Mouse (Mus musculus) lung, postnatal 25 days (tissue): ENCODE measurements around the gene Slc9a3r1.
A peak's percentile ranks its signal among the peaks of the same experiment; 100 is the strongest.

Experiments used
- DNase-seq: peaks from one replicate; pipeline ENCODE4 v3.0.0; 2022; ENCODE audit warnings: low spot score

The Slc9a3r1 gene

DNA sequence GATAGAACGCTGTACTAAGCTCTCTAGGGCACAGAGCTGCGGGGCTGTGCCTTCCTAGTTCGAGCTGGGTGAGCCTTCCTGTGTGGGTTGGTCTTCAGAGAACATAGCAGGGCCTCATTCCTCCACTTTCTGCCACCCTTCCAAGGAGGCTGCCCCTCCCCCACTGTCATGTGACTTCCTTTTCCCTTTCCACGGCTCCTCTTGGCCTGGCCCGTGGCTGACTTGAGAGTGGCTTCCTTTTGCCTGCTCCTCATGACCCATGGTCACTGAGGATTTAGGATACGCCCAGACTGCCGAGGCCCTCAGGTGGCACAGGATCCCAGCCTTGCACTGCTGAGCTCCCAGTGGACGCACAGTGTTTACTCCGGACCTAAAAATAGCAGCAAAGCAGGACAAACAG, 29.0 kb downstream of the Slc9a3r1 start:
- peak; percentile 74 for DNase-seq

DNA sequence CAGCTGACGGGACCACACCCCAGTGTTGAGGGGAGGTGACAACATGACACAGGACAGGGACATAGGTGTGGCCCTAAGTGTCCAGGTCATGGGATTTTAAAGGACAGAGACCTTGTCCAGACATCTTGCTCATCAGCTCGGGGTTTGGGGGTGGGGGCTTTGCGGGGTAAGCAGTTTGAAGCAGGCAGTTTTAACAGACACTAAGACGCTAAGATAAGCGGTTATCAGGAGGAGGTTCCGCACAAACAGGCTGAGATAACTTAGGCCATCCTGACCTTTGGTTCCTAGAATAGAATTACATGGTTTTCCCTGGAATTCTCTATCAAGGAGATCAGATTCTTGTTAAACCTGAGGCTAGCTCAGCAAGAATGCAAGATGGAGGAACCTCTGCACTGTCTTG, 31.6 kb downstream of the Slc9a3r1 start:
- no peak for DNase-seq

DNA sequence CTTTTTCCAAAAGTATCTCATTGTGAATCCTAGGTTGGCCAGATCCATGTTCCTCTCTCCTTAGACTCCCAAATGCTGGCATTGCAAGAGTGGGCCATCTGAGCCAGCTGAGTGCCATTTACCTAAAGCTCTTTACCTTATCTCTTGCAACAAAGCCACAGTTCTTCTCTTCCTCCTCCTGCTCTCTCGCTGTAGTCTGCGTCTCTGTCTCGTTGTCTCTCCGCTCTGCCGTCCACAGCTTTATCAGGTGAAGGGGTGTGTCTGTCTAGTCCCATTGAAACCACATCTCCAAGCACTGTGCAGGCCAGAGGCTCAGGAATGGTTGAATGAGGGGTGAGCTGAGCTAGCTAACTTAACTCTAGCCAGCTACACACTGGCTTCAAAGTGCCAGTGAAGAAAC, 32.8 kb downstream of the Slc9a3r1 start:
- DNase-seq: no peak

DNA sequence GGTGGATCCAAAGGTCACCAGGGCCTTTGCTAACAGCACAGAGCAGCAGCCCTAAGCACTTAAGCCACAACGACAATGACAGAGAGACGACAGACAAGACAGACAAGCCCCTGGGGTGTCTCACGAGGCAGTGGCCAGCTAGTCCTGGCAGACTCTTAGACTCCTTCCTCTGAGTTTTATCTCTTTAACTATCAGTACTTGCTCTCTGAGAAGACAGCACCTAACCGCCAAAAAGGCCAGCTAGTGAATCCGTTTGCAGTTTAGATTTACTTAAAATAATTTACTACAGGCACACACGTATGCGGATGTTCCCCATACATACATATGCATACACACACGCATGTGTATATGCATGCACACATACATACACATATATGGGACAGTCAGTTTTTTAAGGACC, 34.4 kb downstream of the Slc9a3r1 start:
- no peak for DNase-seq

DNA sequence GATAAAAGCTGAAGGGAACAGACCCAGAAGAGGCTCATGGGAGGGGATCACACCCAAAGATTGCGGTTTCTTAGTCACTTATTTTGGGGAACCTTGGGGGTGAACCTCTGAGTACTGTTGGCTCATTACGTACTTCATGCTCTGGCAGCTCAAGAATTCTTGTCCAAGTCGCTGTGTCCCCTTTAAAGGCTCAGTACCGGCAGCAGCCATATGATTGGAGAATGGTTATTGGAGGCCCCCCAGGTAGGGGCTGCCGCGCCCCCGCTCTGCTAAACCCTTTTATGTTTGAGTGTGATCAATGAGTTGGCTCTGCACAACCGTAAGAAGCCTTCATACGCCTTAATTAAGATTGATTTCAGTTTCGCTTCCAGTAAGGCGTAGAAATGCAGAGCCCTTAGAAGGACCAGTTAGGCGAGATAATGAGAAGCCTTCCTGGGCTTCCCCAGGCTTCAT, 35.8 kb downstream of the Slc9a3r1 start:
- DNase-seq: no peak

DNA sequence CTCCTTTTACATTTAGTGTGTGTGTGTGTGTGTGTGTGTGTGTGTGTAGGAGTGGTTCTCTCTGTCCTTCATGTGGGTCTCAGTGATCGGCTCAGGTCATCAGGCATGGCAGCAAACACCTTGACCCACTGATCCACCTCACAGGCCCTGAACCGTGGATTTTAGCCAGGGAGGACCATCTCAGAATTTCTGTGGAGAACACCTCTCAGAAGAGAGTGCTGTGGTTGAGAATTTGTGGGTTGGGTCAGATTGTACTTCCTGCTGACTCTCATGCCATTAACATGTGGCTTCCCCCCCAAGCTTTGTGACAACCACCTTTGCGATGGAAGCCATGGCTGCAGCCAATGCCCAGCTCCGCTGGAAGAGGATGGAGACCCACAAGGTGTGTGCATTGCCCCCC, 37.4 kb downstream of the Slc9a3r1 start:
- DNase-seq: no peak

DNA sequence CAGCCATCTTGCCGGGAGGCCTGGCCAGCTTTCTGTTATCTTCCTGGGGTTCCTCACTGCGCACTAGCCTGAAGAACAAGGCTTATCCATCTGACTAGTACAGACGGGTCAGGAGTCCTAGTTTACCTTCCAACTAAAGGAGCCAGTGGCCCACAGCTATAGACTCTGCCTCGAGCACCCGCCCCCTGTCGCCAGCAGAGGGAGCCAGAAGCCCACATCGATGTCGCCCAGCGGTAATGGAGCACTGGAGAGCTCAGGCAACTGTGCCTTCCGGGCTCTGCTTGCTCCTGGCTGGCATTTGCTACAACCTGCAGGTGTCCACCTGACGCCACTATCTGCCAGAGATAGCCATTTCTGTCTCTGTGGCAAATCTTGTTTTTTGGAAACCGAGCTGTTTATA, 39.2 kb downstream of the Slc9a3r1 start:
- peak; percentile 80 for DNase-seq

DNA sequence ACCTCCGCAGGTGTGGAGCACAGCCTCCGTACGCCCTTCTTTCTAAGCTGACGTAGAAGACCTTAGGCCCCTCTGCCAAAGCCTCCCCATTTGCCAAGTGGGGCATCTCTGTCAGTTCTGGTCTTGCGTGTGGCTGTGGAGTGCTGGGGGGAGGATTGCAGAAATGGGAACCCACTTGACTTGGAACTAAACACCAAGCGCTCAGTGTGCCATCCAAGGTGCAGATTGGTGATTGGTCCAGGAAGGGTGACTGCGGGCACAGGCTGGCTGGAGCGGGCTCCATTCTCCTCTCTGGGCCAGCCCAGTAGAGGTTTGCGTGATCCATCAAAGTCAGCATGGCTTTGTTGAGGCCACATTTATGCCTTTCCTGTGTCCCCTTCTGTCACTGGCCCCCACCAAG, 39.6 kb downstream of the Slc9a3r1 start:
- DNase-seq: no peak

DNA sequence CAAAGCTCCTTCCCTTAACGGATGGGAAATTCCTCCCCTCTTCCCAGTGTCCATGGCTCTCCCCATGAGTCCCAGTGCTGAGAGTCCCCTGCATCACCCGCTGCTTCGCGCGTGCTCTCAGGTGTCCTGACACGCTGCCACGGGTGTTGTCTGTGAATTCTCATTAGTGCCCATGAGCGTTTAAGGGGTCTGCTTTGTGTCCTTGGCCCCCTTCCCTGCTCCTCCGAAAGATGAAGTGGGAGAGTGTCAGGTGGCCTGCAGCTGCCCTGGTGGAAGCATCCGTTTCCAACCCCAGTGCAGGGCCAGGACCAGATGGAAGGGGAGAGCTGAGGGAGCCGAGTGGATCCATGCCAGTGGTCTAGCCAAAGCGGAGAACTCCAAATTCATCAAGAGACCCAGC, 45.0 kb downstream of the Slc9a3r1 start:
- DNase-seq: no peak

DNA sequence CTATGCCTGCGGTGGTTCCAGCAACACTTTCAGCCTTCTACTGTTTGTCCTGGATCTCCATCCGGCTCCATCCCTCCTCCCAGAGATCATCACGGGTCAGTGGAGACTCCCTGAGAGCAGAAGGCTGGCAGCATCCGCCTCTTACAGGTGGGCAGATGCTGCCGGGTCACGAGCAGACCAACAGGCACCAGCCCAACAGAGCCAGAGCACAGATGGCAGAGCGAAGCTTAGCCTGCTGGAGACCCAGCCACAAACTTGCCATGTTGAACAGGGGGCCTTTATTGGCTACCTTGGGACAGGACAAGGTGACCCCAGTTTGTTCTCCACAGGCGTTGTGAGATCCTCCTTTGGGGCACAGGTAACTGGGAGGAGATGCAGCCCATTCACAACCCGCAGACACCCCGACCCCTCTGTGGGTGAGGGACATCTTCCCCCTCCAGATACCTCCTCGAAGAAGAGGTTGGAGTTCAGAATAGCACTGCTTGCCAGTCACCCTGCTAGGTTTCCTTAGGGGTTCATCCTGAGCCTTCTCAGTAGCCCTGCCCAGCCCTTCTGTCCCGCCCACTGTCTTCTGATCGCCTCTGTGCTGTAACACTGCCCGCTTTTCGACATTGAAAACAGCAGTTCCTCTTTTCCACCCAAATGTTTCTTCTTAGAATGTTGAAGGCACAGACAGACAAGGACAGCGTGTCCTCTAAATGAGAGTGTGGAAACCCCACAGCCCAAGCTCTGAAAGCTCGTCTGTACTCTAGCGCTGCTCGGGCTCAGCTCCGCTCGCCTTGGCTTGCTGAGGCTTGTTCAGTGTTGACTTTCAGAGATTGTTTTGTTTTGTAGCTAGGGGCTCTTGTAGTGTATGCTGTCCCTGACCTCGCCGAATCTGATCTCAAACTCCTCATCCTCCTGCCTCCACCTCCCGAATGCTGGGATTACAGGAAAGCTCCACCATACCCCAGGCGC, 45.9 kb downstream of the Slc9a3r1 start:
- DNase-seq: no peak

DNA sequence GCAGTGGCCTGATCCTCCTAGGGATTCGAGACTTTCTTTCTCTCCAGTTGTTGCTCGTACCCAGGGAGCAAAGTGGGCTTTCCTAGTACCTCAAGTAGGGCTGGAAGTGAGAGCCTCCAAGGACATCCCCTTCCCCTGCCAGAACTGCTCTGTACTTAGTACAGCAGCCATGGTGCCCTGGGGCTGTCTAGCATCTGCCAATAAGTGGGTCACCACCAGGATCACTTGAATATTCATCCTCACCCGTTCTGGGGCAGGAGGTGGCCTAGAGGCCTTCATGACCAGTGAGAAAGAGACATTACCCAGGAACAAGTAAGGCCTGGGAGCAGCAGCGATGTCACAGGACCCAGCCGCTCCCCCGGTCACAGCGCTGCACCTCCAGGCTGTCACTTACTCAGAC, 46.8 kb downstream of the Slc9a3r1 start:
- DNase-seq: no peak

DNA sequence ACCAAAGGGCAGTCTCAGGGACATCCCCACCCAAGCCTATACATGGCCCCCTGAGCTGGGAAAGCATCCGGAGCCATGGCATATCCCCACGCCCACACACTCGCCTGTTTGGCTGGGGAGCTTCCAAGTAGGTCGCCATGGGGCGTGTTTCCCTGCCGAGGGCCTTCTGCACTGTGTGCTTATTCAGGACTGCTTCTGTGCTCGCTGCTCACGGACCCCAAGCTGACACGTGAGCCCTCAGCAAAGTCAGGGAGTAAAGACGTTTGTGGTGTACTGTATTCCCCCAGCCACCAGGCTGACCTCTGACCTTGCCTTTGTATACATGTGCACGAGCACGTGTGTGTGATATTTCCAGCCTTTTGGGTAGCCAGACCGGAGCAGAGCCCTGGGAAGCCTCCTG, 49.0 kb downstream of the Slc9a3r1 start:
- DNase-seq: no peak

DNA sequence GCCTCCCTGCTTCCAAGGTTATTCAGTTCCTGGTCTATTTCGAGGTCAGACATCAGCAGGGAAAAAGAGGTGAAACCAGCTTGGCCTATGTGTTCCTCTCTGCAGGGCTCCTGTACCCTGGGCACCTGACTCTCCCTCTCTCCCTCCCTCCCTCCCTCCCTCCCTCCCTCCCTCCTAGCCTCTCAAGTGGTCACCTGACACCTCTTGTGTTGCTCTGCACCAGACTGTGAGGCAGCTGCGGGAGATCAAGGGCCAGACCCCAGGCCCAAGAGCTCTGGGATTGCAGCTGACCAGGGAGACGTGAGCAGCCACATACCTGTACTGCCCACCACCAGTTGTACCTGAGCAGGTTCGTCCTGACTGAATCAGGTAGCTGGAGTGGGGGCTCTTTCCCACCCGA, 52.0 kb downstream of the Slc9a3r1 start:
- DNase-seq: peak; percentile 38

DNA sequence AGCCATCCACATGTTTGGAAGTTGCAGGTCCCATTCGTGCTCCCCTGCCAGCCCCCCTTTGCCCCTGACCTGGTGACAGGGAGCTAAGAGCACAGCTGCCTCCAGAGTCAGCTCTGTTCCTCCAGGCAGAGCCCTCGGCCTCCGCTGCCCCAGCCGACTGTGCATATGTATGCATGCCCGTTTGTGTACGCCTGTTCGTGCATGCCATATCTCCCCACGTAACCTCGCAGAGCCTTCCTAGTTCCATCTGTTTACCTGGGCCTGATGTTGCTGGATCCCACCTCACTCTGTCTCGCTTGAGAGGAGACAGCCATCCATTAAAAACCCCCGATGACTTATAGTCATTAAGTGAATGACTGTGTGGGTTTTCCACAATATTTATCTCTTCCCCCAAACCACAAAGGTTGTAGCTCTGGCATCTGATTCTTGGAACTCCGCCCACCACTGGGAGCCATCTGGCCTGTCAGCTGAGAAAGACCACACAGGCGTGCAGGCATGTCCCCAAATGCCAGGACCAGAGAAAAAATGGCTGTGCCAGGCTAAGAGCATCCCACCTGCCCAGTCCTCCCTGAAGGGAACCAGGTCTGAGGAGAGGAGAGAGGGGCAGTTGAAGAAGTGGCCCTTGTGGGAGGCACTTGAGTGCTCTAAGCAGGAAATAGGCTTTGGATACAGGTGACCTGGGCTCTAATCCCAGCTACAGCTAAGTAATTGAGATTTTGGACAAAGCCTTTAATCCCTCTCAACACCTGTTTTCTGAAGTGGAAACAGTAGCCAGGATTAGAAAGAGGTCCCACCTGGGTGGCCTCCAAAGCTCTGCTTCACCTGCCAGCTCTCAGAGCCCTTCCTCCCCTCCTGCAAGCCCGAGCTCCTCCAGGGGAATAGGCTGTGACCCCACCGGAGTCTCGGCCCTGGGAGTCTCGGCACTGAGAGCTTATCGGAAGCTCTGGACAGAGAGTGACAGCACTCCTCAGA, 54.6 kb downstream of the Slc9a3r1 start:
- peak; percentile 27 for DNase-seq

DNA sequence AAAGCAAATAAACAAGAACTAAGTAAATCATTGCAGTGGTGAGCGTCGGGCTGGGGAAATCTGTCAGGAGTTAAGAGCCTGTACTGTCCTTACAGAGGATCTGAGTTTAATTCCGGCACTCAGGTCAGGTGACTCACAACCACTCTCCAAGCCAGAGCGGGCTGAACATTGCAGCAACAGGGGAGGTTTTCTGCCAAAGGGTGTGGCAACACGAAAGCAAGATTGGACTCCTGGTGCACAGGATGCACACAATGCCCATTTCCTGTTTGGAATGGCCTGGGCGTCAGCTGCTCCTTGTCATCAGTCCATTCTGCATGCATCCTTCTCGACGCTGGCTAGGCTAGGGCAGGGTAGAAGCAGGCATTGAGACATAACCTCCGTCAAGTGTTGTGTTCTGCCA, 56.1 kb downstream of the Slc9a3r1 start:
- DNase-seq: peak; percentile 88

DNA sequence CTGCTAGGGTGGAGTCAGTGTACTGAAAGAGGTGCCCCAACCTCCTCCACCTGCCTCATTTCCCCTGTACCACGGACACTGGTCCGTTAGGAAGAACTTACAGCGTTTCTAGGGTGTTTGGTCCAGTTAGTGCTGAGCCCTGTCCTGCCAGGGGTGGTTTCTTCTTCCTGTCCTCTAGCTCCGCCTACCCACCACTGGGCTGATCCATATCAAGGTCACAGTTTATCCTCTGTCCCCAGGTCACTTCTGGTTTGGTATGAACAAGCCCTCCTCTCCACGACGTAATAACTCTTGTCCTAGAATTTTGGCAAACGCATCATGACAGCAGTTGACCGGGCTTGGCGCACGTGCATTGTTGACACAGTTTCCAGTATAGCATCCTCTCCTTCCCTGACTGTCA, 56.5 kb downstream of the Slc9a3r1 start:
- no peak for DNase-seq

DNA sequence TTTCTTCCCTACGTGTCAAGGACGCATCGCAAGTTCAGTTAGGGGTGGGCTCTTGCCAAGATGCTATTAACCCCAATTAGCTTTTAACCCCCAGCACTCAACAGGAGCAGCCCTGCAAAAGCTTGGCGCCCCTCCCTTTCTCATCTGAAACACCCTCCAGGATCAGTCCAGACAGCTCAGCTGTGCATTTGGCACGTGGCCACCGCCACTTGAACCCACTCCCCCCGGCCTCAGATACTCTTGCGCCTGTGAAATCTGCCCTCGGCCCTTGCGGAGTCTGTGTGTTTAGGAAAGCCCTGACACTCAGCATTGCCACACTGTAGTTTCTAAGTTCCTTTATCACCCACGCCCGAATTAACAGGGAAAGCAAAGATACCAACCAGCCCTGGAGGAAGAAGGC, 58.9 kb downstream of the Slc9a3r1 start:
- DNase-seq: no peak

DNA sequence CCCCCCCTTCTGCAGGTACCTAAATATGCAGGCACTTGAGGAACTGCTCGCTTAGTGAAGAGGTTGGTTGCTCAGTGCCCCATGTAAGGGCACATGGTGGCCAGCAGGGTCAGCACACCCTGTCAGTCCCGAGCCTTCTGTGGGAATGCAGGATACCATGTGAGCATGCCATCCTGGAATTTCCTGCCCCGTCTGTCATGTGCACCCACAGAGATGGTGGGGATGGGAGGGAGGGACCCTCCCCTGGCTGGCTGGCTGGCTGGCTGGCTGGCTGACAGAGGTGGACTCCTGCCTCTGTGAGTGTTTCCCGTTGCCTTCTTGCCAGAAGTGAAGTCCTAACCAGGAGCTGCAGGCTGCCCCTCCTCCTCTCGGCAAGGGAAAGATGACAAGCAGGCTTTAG, 59.4 kb downstream of the Slc9a3r1 start:
- DNase-seq: peak; percentile 21

DNA sequence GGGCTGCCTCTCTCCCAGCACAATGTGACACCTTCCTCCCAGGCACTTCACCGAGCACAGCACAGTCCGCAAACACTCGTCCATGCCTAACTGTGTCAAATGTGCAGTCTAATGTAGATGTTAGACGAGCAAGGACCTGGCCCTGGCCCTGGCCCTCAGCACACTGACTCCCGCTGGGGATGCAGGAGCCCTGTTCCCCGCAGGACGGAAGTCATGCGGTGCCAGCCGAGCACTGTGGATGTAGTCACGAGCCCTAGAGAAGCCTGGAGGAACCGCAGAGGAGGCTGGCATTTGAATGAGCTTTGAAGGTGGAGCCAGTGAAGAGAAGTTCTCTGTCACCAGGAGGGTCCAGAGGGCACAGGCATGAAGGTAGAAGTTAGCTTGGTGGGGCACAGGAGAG, 60.3 kb downstream of the Slc9a3r1 start:
- no peak for DNase-seq

DNA sequence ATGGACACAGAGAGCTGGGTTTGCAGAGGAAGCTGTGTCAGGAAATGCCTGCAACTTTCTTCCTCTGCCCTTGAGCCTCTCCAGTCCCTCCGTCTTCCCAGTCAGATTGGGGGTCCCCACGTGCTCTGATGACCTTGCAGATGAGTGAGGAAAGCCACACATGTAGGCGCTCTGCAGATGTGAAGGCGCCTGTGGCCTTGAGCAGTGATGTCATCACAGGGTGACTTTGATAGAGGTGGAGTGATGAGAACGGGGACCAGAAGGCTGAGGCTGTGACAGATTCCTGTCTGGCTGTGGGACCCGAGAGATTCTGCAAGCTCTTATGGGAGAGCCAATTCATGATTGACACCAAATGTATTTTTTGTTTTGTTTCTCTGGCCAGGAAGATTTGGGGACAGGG, 60.7 kb downstream of the Slc9a3r1 start:
- no peak for DNase-seq

DNA sequence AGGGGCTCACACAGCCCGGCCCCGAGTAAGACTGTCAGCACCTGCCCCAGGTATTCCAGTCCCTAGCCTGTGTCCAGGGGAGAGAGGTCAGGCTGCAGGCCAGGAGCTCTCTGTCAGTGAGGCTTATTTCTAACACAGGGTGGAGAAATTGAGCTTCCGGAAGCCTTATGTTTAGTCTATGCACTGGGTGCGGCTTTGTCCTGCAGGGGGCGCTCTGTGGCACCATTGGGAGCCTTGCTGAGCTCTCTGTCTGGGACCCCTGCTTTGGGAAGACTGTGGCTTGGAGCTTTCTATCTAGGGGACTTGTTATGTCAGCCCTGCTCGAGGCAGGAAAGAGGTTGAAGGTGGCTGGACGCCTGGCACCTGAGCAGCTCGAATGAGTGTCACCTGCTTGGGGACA, 61.7 kb downstream of the Slc9a3r1 start:
- DNase-seq: peak; percentile 51

DNA sequence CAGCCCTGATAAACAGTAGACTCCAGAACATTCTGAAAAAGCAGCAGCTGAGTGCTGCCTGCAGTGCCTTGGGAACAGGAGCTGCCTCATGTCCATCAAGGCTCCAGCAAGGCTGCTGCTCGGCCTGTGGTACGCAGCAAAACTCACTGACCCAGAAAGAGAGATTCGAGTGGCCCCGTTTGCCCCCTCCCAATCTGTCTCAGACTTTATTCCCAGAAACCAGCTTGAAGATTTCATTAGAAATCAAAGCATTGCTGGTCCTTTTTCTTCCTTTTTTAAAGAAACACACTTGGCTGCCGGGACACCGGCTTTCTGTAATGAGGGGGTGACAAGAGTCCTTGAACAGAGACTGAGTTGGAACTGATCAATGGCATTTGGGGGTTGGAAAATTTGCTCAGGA, 62.2 kb downstream of the Slc9a3r1 start:
- no peak for DNase-seq
